Mouse (Mus musculus): ENCODE measurements around the gene Ppp3ca. TPM values are rescaled to one million over a fixed set of nuclear protein-coding genes. Genes with fewer than 3 reads are reported as not detected.

Gene Ppp3ca
- polyA plus RNA-seq, 1 experiment from 2014 or later: 145 TPM

- no peak overlapping the region for H3K27ac ChIP-seq
- no peaks in the 10 kb centered on the region for H3K27me3 ChIP-seq (replicated peaks)
- 0 out of 2 replicates have a peak, but pooled peaks cover 2% of the 10 kb centered on the region for H3K4me1 ChIP-seq
- no peaks in the 10 kb centered on the region for H3K9me3 ChIP-seq
- no peak overlapping the region for H3K9ac ChIP-seq
- H3K36me3 ChIP-seq (replicated peaks): no peaks in the 10 kb centered on the region
- no peak overlapping the region for H3K4me2 ChIP-seq
- ATAC-seq (replicated peaks): no peak; the same call in 1 of the 2 replicates
- no peak overlapping the region for H3K4me3 ChIP-seq
These were observed 194.4 kb downstream of the Ppp3ca start for GRCm38 (mm10) chr3:136864306-136864705.

GRCm38 (mm10) chr3:136865176-136865859 is 195.4 kb downstream of the Ppp3ca start:
- Histone ChIP-seq H3K4me2 (no peak overlapping the region), H3K36me3 (replicated peaks) (no peaks in the 10 kb centered on the region), H3K9me3 (no peaks in the 10 kb centered on the region), H3K4me3 (no peak overlapping the region), H3K27ac (no peak overlapping the region), H3K4me1 (0 out of 2 replicates have a peak, but pooled peaks cover 2% of the 10 kb centered on the region), H3K9ac (no peak overlapping the region), H3K27me3 (replicated peaks) (no peaks in the 10 kb centered on the region)
- ATAC-seq (replicated peaks): no peak
- 92% methylated on average over 4 of the region's 4 CpGs for WGBS

- H3K27me3 ChIP-seq (replicated peaks): no peaks in the 10 kb centered on the region
- WGBS: 94% methylated on average over 3 of the region's 3 CpGs
- ATAC-seq (replicated peaks): no peak
These were observed 196.2 kb downstream of the Ppp3ca start for GRCm38 (mm10) chr3:136866095-136866494.

DNA sequence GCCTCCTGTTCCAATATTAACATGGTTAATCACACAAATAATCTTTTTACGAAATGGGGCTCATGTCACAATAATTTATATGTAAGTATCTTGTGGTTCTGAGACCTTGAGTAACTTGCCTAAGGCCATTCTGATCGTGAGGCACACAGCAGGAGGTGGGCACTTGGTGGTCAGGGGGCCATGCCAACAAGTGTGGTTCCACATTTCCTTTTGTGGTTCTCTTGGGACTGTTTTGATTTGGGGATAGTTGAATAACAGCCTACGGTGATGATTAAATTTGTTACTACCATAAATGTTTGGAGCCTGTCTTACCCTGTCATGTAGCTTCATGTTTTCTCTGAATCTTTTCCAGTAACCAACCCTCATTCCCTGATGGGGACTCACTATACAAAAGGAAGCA is 196.6 kb downstream of the Ppp3ca start:
- Histone ChIP-seq H3K9me3 (no peaks in the 10 kb centered on the region), H3K36me3 (replicated peaks) (no peaks in the 10 kb centered on the region), H3K4me3 (no peak overlapping the region), H3K27ac (no peak overlapping the region), H3K9ac (no peak overlapping the region), H3K4me2 (no peak overlapping the region), H3K27me3 (replicated peaks) (no peaks in the 10 kb centered on the region), H3K4me1 (peaks cover 8% of the 10 kb centered on the region; the same call in 1 of the 2 replicates)
- no peak for ATAC-seq (replicated peaks)
- WGBS: 80% methylated on average over 3 of the region's 3 CpGs

More at GRCm38 (mm10) chr3:136866095-136866494, 196.2 kb downstream of the Ppp3ca start:
- H3K27ac ChIP-seq: no peak overlapping the region
- no peak overlapping the region for H3K4me3 ChIP-seq
- H3K9me3 ChIP-seq: no peaks in the 10 kb centered on the region
- H3K36me3 ChIP-seq (replicated peaks): no peaks in the 10 kb centered on the region
- H3K4me2 ChIP-seq: no peak overlapping the region
- H3K9ac ChIP-seq: no peak overlapping the region
- 0 out of 2 replicates have a peak, but pooled peaks cover 3% of the 10 kb centered on the region for H3K4me1 ChIP-seq

DNA sequence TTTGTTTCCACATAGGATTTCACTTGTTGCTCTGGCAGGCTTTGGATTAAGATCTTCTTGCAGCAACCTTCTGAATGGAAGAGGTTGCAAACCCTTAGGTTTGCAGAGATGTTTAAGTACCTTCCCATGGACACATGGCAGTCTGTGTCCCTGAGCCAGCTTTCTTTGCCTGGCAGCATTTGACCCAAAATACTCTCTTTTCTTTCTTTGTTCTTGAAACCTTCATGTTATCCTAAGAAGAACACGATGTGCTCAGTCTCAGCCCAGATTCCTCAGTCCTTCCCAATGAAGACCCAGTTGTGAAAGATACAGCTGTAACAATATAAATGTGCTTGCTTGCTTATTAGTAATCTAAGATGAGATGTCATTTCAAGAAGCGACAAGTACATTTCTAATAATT is 197.4 kb downstream of the Ppp3ca start:
- Histone ChIP-seq H3K4me2 (no peak overlapping the region), H3K9me3 (no peaks in the 10 kb centered on the region), H3K4me3 (no peak overlapping the region), H3K36me3 (replicated peaks) (no peaks in the 10 kb centered on the region), H3K9ac (no peak overlapping the region), H3K4me1 (peaks cover 12% of the 10 kb centered on the region; the same call in 1 of the 2 replicates), H3K27ac (no peak overlapping the region), H3K27me3 (replicated peaks) (no peaks in the 10 kb centered on the region)
- ATAC-seq (replicated peaks): no peak
- 86% methylated on average over 2 of the region's 2 CpGs for WGBS

DNA sequence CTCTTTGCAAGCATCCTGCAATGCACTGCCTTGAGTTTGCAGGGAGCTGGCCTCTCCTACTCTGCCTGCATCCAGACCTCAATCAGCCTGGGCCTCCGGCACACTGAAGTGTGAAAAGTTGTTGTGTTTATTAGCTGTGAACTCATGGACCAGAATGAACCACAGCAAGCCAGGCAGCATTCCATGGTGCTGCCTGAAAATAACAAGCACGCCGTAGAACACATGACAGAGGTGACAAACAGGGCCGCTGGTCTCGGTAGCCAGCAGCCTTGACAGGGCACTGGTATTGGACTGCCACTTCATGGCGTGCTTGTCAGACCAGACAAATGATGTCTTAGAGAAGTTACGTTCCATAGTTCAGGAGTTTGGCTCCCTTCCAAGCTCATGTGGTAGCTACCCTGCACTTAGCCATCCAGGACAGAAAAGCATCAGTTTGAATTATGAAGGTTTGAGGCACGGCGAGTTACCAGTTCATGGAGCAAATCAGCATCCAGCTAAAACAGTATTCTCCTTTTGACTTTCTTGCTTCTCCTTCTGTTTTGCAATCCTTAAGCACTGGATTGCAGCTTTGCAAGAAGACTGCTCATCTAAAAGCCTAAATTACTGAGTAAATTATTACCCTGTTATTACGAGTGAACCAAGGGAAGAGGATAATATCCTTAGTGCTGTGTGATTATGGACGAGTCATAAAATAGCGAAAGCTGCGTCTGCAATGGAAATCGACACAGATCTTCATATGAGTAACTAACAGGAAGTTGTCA is 202.0 kb downstream of the Ppp3ca start:
- no peaks in the 10 kb centered on the region for H3K27me3 ChIP-seq (replicated peaks)
- no peak overlapping the region for H3K9ac ChIP-seq
- H3K4me2 ChIP-seq: no peak overlapping the region
- no peak overlapping the region for H3K4me3 ChIP-seq
- 72% methylated on average over 14 of the region's 14 CpGs for WGBS
- H3K36me3 ChIP-seq (replicated peaks): no peaks in the 10 kb centered on the region
- no peak overlapping the region for H3K27ac ChIP-seq
- no peaks in the 10 kb centered on the region for H3K9me3 ChIP-seq
- ATAC-seq (replicated peaks): no peak
- peaks cover 20% of the 10 kb centered on the region for H3K4me1 ChIP-seq

GRCm38 (mm10) chr3:136872533-136873095 is 202.7 kb downstream of the Ppp3ca start:
- H3K4me1 ChIP-seq: peaks cover 20% of the 10 kb centered on the region
- ATAC-seq (replicated peaks): no peak
- H3K27ac ChIP-seq: no peak overlapping the region
- H3K9ac ChIP-seq: no peak overlapping the region
- no peaks in the 10 kb centered on the region for H3K9me3 ChIP-seq
- H3K36me3 ChIP-seq (replicated peaks): no peaks in the 10 kb centered on the region
- no peak overlapping the region for H3K4me3 ChIP-seq
- 82% methylated on average over 8 of the region's 8 CpGs for WGBS
- no peak overlapping the region for H3K4me2 ChIP-seq
- no peaks in the 10 kb centered on the region for H3K27me3 ChIP-seq (replicated peaks)

DNA sequence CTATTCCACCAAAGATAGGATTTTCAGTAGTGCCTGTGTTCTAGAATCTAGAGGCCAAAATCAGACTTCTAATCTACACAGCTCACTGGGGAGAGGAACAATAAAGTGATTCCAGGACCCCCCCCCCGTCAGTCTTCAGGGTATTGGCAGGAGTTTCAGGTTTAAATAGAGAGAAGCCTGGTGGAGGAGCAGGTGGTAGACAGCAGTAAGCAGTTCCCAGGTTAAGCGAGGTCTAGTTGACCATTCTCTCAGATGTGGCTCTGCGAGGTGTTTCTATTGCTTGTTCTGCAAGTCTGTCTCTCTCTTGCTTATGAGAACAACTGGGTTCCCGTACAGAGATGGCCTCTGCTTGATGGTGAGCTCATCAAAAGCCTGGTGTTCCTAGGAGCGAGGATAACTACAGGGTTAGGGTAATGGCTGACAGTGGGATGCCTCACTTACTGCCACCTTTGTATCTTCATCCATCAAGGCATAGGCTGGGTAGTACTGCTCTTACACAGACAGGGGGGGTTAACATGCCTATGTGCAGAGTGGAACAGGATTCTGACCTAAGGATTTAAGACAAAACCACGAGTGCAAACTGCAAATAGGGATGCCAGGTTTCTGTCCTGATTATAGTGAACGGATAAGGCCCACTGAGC is 204.0 kb downstream of the Ppp3ca start:
- Histone ChIP-seq H3K36me3 (replicated peaks) (no peaks in the 10 kb centered on the region), H3K27me3 (replicated peaks) (no peaks in the 10 kb centered on the region), H3K9me3 (no peaks in the 10 kb centered on the region), H3K27ac (no peak overlapping the region), H3K4me2 (no peak overlapping the region), H3K9ac (no peak overlapping the region), H3K4me3 (no peak overlapping the region), H3K4me1 (peaks cover 20% of the 10 kb centered on the region)
- 66% methylated on average over 7 of the region's 7 CpGs for WGBS
- peak; percentile 70 for ATAC-seq (replicated peaks)

DNA sequence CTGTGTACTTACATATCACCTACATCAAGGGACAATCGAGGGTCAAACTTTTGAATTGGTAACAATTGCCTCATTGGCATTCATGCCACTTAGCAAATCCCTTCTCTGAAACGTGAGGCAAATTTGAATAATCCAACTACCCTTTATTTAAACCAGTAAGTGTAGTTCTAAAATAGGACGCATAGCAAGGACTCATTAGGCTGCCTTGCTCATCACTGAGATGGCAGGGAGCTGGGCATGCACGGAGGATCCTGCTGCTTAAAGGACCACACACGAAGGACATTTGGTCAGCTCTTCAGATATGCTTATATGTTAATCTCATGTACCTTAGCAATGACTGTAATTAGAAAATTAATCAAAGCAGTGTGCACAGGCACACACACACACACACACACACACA is 204.6 kb downstream of the Ppp3ca start:
- peak; percentile 26; the same call in 1 of the 2 replicates for ATAC-seq (replicated peaks)
- no peak overlapping the region for H3K27ac ChIP-seq
- no peaks in the 10 kb centered on the region for H3K36me3 ChIP-seq (replicated peaks)
- no peak overlapping the region for H3K4me3 ChIP-seq
- no peak overlapping the region for H3K9ac ChIP-seq
- H3K4me2 ChIP-seq: no peak overlapping the region
- WGBS: 23% methylated on average over 5 of the region's 5 CpGs
- H3K27me3 ChIP-seq (replicated peaks): no peaks in the 10 kb centered on the region
- peaks cover 20% of the 10 kb centered on the region for H3K4me1 ChIP-seq
- no peaks in the 10 kb centered on the region for H3K9me3 ChIP-seq

GRCm38 (mm10) chr3:136887741-136888140 is 217.8 kb downstream of the Ppp3ca start:
- Histone ChIP-seq H3K9ac (no peak overlapping the region), H3K36me3 (replicated peaks) (0 out of 2 replicates have a peak, but pooled peaks cover 3% of the 10 kb centered on the region), H3K9me3 (no peaks in the 10 kb centered on the region), H3K4me1 (no peaks in the 10 kb centered on the region; the same call in 1 of the 2 replicates), H3K4me2 (no peak overlapping the region), H3K27ac (no peak overlapping the region), H3K4me3 (no peak overlapping the region), H3K27me3 (replicated peaks) (no peaks in the 10 kb centered on the region)
- 90% methylated on average over 9 of the region's 9 CpGs for WGBS
- ATAC-seq (replicated peaks): no peak

DNA sequence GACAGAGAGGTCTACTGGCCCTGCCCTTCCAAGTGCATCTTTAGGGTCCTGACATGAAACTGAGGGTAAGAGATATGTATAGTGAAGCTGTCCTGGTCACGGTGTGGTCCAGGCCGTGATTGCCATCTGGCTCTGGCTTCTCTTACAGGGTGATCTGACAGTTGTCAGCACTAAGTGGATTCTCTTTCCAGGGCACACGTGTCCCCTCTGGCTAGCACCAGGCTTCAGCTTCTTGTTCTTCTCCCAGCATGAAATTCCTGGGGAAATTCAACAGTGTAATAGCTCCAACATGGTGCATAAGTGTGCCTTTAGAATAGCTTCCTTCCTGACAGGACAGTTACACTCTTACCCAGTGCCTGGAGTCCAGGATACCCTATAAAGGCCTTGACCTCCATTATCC is 222.2 kb downstream of the Ppp3ca start:
- no peaks in the 10 kb centered on the region for H3K36me3 ChIP-seq (replicated peaks)
- H3K4me1 ChIP-seq: peaks cover 3% of the 10 kb centered on the region
- no peak overlapping the region for H3K27ac ChIP-seq
- no peaks in the 10 kb centered on the region for H3K27me3 ChIP-seq (replicated peaks)
- no peaks in the 10 kb centered on the region for H3K9me3 ChIP-seq
- H3K4me2 ChIP-seq: no peak overlapping the region
- 77% methylated on average over 3 of the region's 3 CpGs for WGBS
- no peak overlapping the region for H3K9ac ChIP-seq
- no peak overlapping the region for H3K4me3 ChIP-seq
- ATAC-seq (replicated peaks): no peak

Data from midbrain, embryonic 15.5 days (tissue).